Mouse (Mus musculus) limb, embryonic 14.5 days (tissue): Measurements from ENCODE around the gene Il1a. TPM values are rescaled to one million over a fixed set of nuclear protein-coding genes. Genes with fewer than 3 reads are reported as not detected.

Experiments
- ATAC-seq: fragments of 200-750 bp; cut with Nextera tagmentation; 2 replicates; pipeline ENCODE4 v1.8.0; 2017; ENCODE audit warnings: low read depth, moderate number of reproducible peaks, moderate TSS enrichment; ENCODE audit not compliant: low FRiP score
- DNase-seq: peaks from one replicate; pipeline ENCODE4 v3.0.0-alpha.2; 2015; ENCODE audit warnings: low spot score
- H3K27ac ChIP-seq: fragments of 300-500 bp; sonication (generic); replicated peaks from 2 replicates; pipeline ENCODE4 v1.5.1; 2014; ENCODE audit warnings: low read depth, mild to moderate bottlenecking, low read length, moderate library complexity, mixed read lengths
- H3K27me3 ChIP-seq: fragments of 300-500 bp; sonication (generic); 2 replicates; pipeline ENCODE4 v1.6.1; 2014; ENCODE audit warnings: low read length, mixed read lengths; ENCODE audit not compliant: control insufficient read depth, insufficient read depth
- H3K36me3 ChIP-seq: fragments of 300-500 bp; sonication (generic); 2 replicates; pipeline ENCODE4 v1.6.1; 2014; ENCODE audit warnings: mild to moderate bottlenecking, low read length, moderate library complexity, mixed read lengths; ENCODE audit not compliant: control insufficient read depth, insufficient read depth
- H3K4me1 ChIP-seq: fragments of 300-500 bp; sonication (generic); 2 replicates; pipeline ENCODE4 v1.6.1; 2014; ENCODE audit warnings: antibody characterized with exemption, low read length, mixed read lengths; ENCODE audit not compliant: control insufficient read depth, insufficient read depth
- H3K4me2 ChIP-seq: fragments of 300-500 bp; sonication (generic); replicated peaks from 2 replicates; pipeline ENCODE4 v1.6.1; 2014; ENCODE audit warnings: low read depth, mild to moderate bottlenecking, low read length, moderate library complexity; ENCODE audit not compliant: severe bottlenecking
- H3K4me3 ChIP-seq: fragments of 300-500 bp; sonication (generic); replicated peaks from 2 replicates; pipeline ENCODE4 v1.5.1; 2014; ENCODE audit warnings: low read length
- H3K9ac ChIP-seq: fragments of 300-500 bp; sonication (generic); 2 replicates; pipeline ENCODE4 v1.6.1; 2014; ENCODE audit warnings: mild to moderate bottlenecking, low read depth, low read length, moderate library complexity; ENCODE audit not compliant: severe bottlenecking
- H3K9me3 ChIP-seq: fragments of 300-500 bp; sonication (generic); 2 replicates; pipeline ENCODE4 v1.6.1; 2016; ENCODE audit warnings: low read length; ENCODE audit not compliant: control insufficient read depth
- POLR2A ChIP-seq: fragments of 200-500 bp; IDR thresholded peaks from 2 replicates; pipeline ENCODE4 v1.8.0; 2012; ENCODE audit warnings: inconsistent platforms, mild to moderate bottlenecking, moderate library complexity, borderline replicate concordance; ENCODE audit not compliant: insufficient read depth, insufficient read length; ENCODE audit errors: extremely low read depth
- WGBS: fragments of 180-500 bp; shearing (Covaris S2); extraction: QIAGEN DNeasy Blood & Tissue Kit; methylation state at CpG from one replicate; pipeline ENCODE4 v1.1.7; 2014; 5-methylcytosine and 5-hydroxymethylcytosine counted together
- polyA plus RNA-seq, 2 experiments: library from polyadenylated mRNA; depleted of rRNA in 1 of 2; stranded (reverse) in 1 of 2; unstranded in 1 of 2; fragments of >200 nt; fragmentation: Nextera tagmentation in 1 of 2; extraction: Ambion mirVana in 1 of 2; gene quantifications; 2 replicates each; pipeline versions ENCODE4 v1.2.1 to v1.2.3; 2012 to 2014

Gene Il1a
- polyA plus RNA-seq, 2 experiments, result 0.06 TPM; not detected in 1

- TF ChIP-seq POLR2A, result no peak
- DNase-seq, result peak; percentile 90
- 25% methylated on average over 6 of the region's 7 CpGs for WGBS
- no peak overlapping the region for H3K4me2 ChIP-seq
- 0 out of 2 replicates have a peak, but pooled peaks cover 3% of the 10 kb centered on the region for H3K4me1 ChIP-seq
- no peak overlapping the region for H3K9ac ChIP-seq
- no peaks in the 10 kb centered on the region for H3K36me3 ChIP-seq
- H3K9me3 ChIP-seq, result no peaks in the 10 kb centered on the region
- no peak overlapping the region for H3K4me3 ChIP-seq
- no peaks in the 10 kb centered on the region for H3K27me3 ChIP-seq
- peak; percentile 69; the same call in 1 of the 2 replicates for ATAC-seq
- H3K27ac ChIP-seq, result no peak overlapping the region
These were observed 51.1 kb downstream of the Il1a start for GRCm38 (mm10) chr2:129258475-129259211.

DNA sequence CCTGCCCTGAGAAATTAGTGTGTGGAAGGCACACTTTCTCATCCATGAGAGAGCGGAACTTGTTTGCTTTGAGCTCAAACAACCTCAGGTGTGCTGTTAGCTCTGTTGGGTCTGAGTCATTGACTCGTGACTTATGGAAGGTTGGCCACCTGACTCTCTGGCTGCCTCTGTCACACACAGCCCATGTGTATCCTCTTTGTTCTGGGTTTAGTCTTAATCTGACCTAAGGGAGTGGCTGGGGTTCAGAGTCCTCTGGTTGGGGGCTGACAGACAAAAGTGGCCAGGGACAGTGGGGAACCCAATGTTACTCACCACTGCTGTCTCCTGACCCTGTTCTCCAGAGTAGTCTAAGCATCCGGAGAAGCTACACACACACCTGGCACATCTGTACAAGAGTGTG, 51.7 kb downstream of the Il1a start:
- DNase-seq, result no peak
- ATAC-seq, result no peak
- Histone ChIP-seq H3K9me3 (no peaks in the 10 kb centered on the region), H3K36me3 (no peaks in the 10 kb centered on the region), H3K4me1 (0 out of 2 replicates have a peak, but pooled peaks cover 3% of the 10 kb centered on the region), H3K4me3 (no peak overlapping the region), H3K9ac (no peak overlapping the region), H3K27ac (no peak overlapping the region), H3K4me2 (no peak overlapping the region), H3K27me3 (no peaks in the 10 kb centered on the region)
- WGBS, result 84% methylated on average over 3 of the region's 3 CpGs
- no peak for TF ChIP-seq POLR2A

DNA sequence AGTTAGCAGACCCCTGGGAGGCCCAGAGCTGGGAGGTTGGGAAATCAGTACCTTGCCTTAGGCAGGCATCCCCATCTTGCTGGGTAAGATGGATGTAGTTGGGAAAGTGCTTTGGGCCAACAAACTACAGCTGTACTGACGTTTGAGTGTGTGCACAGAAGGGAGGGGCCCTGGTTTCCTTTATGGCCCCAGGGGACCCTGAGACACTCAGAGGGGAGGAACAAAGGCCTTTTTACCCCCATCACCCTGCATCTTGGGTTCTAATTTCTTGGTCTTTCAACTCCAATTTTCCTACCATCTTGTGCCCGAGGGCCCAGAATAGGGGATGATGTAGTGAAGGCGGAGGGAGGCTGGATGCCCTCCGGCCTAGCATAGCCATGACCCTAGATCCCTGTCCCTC, 53.8 kb downstream of the Il1a start:
- ATAC-seq (no peak), DNase-seq (no peak)
- Histone ChIP-seq H3K9ac (no peak overlapping the region), H3K27me3 (no peaks in the 10 kb centered on the region), H3K4me3 (no peak overlapping the region), H3K36me3 (no peaks in the 10 kb centered on the region), H3K27ac (no peak overlapping the region), H3K4me1 (0 out of 2 replicates have a peak, but pooled peaks cover 3% of the 10 kb centered on the region), H3K4me2 (no peak overlapping the region), H3K9me3 (no peaks in the 10 kb centered on the region)
- TF ChIP-seq POLR2A, result no peak
- WGBS, result 67% methylated on average over 4 of the region's 4 CpGs

GRCm38 (mm10) chr2:129254076-129254475, 55.7 kb downstream of the Il1a start:
- H3K27me3 ChIP-seq, result no peaks in the 10 kb centered on the region
- no peak overlapping the region for H3K9ac ChIP-seq
- WGBS, result 50% methylated on average over 2 of the region's 2 CpGs
- H3K27ac ChIP-seq, result no peak overlapping the region
- 0 out of 2 replicates have a peak, but pooled peaks cover 3% of the 10 kb centered on the region for H3K4me1 ChIP-seq
- TF ChIP-seq POLR2A, result no peak
- no peaks in the 10 kb centered on the region for H3K36me3 ChIP-seq
- no peak overlapping the region for H3K4me3 ChIP-seq
- no peak for ATAC-seq
- no peaks in the 10 kb centered on the region for H3K9me3 ChIP-seq
- H3K4me2 ChIP-seq, result no peak overlapping the region
- no peak for DNase-seq

GRCm38 (mm10) chr2:129253631-129253970, 56.2 kb downstream of the Il1a start:
- no peaks in the 10 kb centered on the region for H3K36me3 ChIP-seq
- H3K4me3 ChIP-seq, result no peak overlapping the region
- 0 out of 2 replicates have a peak, but pooled peaks cover 3% of the 10 kb centered on the region for H3K4me1 ChIP-seq
- no peak overlapping the region for H3K9ac ChIP-seq
- WGBS, result 49% methylated on average over 2 of the region's 2 CpGs
- H3K9me3 ChIP-seq, result no peaks in the 10 kb centered on the region
- no peak for TF ChIP-seq POLR2A
- H3K27ac ChIP-seq, result no peak overlapping the region
- ATAC-seq (no peak), DNase-seq (no peak)
- H3K4me2 ChIP-seq, result no peak overlapping the region
- no peaks in the 10 kb centered on the region for H3K27me3 ChIP-seq
